Mouse (Mus musculus): ENCODE measurements around the gene Gm21976.

DNA sequence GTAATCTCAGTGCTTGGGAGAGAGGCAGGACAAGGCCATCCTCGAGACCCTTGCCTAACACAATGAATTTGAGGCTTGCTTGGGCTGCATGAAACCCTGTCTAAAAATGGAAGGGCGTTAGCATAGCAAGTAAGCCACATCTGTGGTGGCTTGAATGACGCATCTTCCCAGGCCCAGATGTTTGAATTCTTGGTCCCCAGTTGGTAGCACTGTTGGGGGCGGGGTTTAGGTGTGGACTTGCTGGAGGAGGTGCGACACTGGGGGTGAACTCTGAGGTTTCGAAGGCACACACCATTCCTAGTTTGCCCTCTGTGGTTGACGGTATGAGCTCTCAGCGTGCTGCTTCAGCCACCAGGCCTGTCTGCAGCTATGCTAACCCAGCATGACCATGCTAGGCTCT is 12.0 kb downstream of the Gm21976 start:
- no peak for TF ChIP-seq CTCF (IDR thresholded peaks at IDR 0.05; ENCODE audit: low read depth, low read length)
- TF ChIP-seq TAL1 (conservative IDR thresholded peaks at IDR 0.05; ENCODE audit: low read depth, low read length), result no peak
- TF ChIP-seq GATA1 (IDR thresholded peaks at IDR 0.05; ENCODE audit: borderline replicate concordance, low read length), result no peak
- no peak for TF ChIP-seq POLR2AphosphoS5 (IDR thresholded peaks at IDR 0.05; ENCODE audit: insufficient replicate concordance, low read depth, low read length)
- TF ChIP-seq GATA2 (IDR thresholded peaks at IDR 0.05; ENCODE audit: borderline replicate concordance, low read depth, low read length), result no peak
